Mouse (Mus musculus) cerebellum, adult 2 months (tissue): ENCODE measurements at regions not wholly inside any gene's neighbourhood (a gene's known extent, or its start where the extent isn't known, plus 50 kb on each side); places are given as distances from the start of the nearest gene placed in this dataset.

Source experiments
- CTCF ChIP-seq: fragments of 200-500 bp; IDR thresholded peaks from 2 replicates; pipeline ENCODE4 v1.5.1; 2011; ENCODE audit warnings: low read depth, mild to moderate bottlenecking, control low read depth, low read length, moderate library complexity, borderline replicate concordance; ENCODE audit not compliant: insufficient read depth
- POLR2A ChIP-seq: fragments of 200-500 bp; IDR thresholded peaks from 2 replicates; pipeline ENCODE4 v1.6.1; 2011; ENCODE audit warnings: low read length, control low read depth, borderline replicate concordance; ENCODE audit not compliant: insufficient read depth

DNA sequence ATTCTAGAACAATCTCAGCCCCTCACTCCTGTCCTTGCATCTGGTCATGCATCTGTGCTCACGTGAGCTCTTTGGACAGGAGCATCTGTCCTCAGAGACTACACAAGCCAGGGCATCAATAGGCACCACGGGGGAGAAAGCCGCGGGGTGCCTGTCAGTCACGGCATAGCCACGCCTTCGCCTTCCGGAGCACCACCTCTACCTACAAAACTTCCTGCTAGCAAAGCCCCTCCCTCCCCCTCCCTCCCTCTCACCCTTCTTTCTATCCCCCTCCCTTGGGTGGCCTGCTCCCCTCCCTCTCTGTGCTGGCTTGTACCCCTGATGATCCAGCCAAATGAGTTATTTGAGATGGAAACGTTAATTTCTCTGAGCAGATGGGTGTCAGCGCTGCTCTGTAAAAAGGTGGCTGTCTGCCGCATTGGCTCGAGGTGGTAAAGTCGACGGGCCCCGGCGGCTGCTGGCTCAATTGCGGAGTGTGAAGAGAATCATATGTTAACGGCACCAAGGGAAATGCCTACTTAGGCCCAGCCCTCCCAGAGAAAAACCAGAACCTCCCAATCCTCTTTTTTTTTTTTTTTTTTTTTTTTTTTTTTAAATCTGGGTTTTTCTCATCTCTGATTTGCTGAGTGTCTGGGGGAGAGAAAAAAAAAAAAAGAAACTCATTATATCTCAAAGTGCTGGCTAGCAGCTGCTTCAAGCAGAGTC lies 82.0 kb downstream of the 2410131K14Rik start:
- TF ChIP-seq POLR2A (no peak), CTCF (no peak)
